Mouse (Mus musculus) kidney, embryonic 16.5 days (tissue): Measurements from ENCODE around the gene Notch3. TPM values are rescaled to one million over a fixed set of nuclear protein-coding genes. Genes with fewer than 3 reads are reported as not detected.
"Not testable (repeated sequence)": the region's sequence is repeated elsewhere in the genome, so short reads cannot be mapped to it uniquely, and the experiment has no call there.

Experiments
- ATAC-seq: fragments of 200-750 bp; cut with Nextera tagmentation; 2 replicates; pipeline ENCODE4 v1.8.0; 2017; ENCODE audit warnings: moderate TSS enrichment; ENCODE audit not compliant: low FRiP score, low TSS enrichment
- H3K27ac ChIP-seq: fragments of 300-500 bp; sonication (generic); 2 replicates; pipeline ENCODE4 v1.5.1; 2014; ENCODE audit warnings: low read length
- H3K27me3 ChIP-seq: fragments of 300-500 bp; sonication (generic); 2 replicates; pipeline ENCODE4 v1.6.1; 2014; ENCODE audit warnings: low read length, control low read depth, mixed read lengths; ENCODE audit not compliant: insufficient read depth
- H3K36me3 ChIP-seq: fragments of 300-500 bp; sonication (generic); 2 replicates; pipeline ENCODE4 v1.6.1; 2014; ENCODE audit warnings: low read length, control low read depth, mixed read lengths; ENCODE audit not compliant: insufficient read depth
- H3K4me1 ChIP-seq: fragments of 300-500 bp; sonication (generic); 2 replicates; pipeline ENCODE4 v1.6.1; 2014; ENCODE audit warnings: low read length, control low read depth, mixed read lengths; ENCODE audit not compliant: insufficient read depth
- H3K4me2 ChIP-seq: fragments of 300-500 bp; sonication (generic); replicated peaks from 2 replicates; pipeline ENCODE4 v1.6.1; 2014; ENCODE audit warnings: low read depth, low read length
- H3K4me3 ChIP-seq: fragments of 300-500 bp; sonication (generic); 2 replicates; pipeline ENCODE4 v1.5.1; 2014; ENCODE audit warnings: mild to moderate bottlenecking, low read length
- H3K9ac ChIP-seq: fragments of 300-500 bp; sonication (generic); replicated peaks from 2 replicates; pipeline ENCODE4 v1.6.1; 2014; ENCODE audit warnings: low read length
- H3K9me3 ChIP-seq: fragments of 300-500 bp; sonication (generic); 2 replicates; pipeline ENCODE4 v1.6.1; 2016; ENCODE audit warnings: low read length, control low read depth
- WGBS: fragments of 180-500 bp; shearing (Covaris S2); extraction: QIAGEN DNeasy Blood & Tissue Kit; methylation state at CpG from one replicate; pipeline ENCODE4 v1.1.7; 2014; 5-methylcytosine and 5-hydroxymethylcytosine counted together
- polyA plus RNA-seq: library from polyadenylated mRNA; unstranded; fragments of >200 nt; fragmentation: Nextera tagmentation; extraction: Ambion mirVana; gene quantifications from 2 replicates; pipeline ENCODE4 v1.2.1, GENCODE M21; 2015

Gene Notch3
- polyA plus RNA-seq, 1 experiment from 2014 or later: 13.6 TPM

DNA sequence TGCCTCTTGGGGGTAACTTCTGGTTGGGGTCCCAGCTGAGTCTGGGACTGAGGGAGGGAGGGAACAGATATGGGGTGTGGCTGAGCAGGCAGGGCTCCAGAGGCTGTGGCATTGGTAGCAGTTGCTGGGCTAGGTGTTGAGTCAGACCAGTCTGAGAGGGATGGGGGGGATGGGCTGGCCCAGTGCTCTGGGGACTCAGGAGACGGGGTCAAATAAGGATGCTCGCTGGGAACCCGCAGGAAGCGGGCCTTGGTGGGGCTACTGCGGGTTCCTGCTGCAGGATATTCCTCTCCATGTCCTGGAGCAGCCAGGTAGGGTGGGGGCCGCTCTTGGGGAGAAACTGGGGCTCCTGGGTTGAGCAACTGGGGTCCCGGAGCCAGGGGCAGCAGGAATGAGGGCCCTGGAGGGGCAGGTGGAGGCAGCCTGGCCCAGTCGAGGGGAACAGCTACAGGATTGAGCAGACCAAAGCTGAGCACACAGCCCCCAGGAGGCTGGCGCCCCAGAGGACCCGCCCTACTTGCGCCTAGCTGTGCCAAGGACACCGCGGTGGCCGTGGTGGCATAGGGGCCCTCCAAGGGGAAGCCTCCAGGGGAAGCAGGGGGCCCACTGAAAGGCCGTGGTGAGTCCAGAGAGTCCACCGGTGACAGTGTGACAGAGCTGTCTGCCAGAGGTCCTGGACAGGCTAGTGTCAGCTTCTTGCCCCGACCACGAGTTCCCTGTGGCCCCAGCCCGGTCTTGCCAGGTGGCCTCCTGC lies 44.6 kb downstream of the Notch3 start:
- Histone ChIP-seq H3K27ac (no peak overlapping the region), H3K4me1 (peaks cover 17% of the 10 kb centered on the region), H3K9ac (no peak overlapping the region), H3K9me3 (no peaks in the 10 kb centered on the region), H3K36me3 (peaks cover 13% of the 10 kb centered on the region), H3K4me3 (no peak overlapping the region), H3K4me2 (no peak overlapping the region), H3K27me3 (no peaks in the 10 kb centered on the region)
- no peak for ATAC-seq
- 85% methylated on average over 19 of the region's 19 CpGs for WGBS

DNA sequence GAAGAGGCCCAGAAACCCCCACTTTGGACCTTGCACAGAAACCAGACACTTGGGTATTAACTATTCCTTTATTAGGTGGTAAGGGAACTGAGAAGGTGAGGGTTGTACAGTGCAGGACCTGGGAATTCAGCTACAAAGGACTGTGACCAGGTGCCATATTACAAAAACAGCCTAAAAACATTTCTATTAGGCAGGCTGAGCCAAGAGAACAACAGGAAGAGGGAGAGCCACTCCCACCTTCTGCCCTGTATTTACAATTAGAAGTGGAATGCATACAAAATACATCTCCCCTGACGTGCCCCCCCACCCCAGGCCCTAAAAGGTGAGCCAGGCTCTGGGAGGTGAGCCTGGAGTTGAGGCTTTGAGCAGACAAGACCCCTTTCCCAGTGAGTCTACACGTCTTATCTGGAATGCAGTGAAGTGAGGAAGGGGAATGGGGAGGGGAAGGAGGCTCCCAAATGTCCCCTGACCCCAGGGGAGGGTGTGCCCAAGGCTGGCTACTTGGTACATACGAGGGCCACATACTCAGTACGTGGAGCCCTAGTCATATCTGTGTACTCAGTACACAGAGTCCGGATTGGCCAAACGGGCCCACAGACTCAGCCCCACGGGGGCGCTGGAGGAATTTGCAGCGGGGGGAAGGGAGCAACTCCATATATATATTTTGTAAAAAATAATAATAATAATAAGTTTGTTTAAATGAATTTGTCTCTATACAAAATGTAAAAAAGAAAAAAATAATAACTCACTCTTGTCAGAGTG lies 45.7 kb downstream of the Notch3 start:
- 77% methylated on average over 9 of the region's 9 CpGs for WGBS
- no peak overlapping the region for H3K27ac ChIP-seq

DNA sequence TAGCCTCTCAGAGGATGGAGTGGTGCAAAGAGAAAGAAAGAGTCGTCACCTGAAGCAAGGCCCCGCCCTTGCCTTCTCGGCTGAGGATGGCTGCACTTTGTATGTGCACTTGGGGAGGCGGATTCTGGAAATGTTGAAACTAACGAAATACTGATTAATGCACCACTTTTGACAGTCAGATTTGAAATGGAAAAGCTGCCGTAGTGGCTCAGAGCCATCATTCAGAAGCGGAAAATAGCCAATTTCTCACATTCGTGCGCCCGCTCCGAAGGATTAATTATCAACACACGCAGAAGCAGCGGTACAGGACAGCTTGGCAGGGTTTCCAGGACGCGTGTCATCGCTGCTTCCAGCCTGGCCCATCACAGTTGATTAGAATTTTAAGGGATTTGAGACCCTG lies 47.5 kb downstream of the Notch3 start:
- Histone ChIP-seq H3K36me3 (peaks cover 8% of the 10 kb centered on the region), H3K9me3 (no peaks in the 10 kb centered on the region), H3K4me1 (peaks cover 27% of the 10 kb centered on the region), H3K4me2 (no peak overlapping the region), H3K4me3 (no peak overlapping the region), H3K9ac (no peak overlapping the region), H3K27ac (no peak overlapping the region), H3K27me3 (no peaks in the 10 kb centered on the region)
- WGBS: 68% methylated on average over 16 of the region's 16 CpGs
- no peak for ATAC-seq

More for the DNA sequence above, 45.7 kb downstream of the Notch3 start:
- Histone ChIP-seq H3K4me1 (peaks cover 19% of the 10 kb centered on the region), H3K27me3 (no peaks in the 10 kb centered on the region), H3K9ac (no peak overlapping the region), H3K4me2 (no peak overlapping the region), H3K9me3 (no peaks in the 10 kb centered on the region), H3K36me3 (peaks cover 8% of the 10 kb centered on the region), H3K4me3 (no peak overlapping the region)
- no peak for ATAC-seq

DNA sequence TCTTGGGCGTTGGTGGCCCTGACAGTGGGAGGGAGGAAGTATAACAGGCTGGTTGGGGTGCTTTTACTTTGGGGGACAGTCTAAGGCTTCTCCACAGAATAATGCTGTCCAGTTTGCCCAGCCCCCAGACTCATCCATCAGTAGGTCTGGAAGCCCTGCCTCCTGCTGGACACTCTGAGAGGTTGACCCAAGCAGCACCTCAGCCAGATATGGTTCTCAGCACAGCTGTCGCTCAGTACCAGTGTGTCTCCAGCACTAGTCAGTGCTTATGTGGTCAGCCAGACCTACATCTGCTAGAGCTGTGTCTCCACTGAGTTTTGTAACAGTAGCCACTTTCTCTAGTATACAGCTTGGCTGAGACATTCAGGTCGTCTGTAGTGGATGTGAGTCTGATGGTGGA lies 48.2 kb downstream of the Notch3 start:
- Histone ChIP-seq H3K27me3 (no peaks in the 10 kb centered on the region), H3K36me3 (peaks cover 8% of the 10 kb centered on the region), H3K4me3 (peak overlapping the region; percentile 23), H3K4me2 (peak overlapping the region; percentile 49), H3K9me3 (no peaks in the 10 kb centered on the region), H3K27ac (0 out of 2 replicates have a peak overlapping the region, but pooled peaks have one; percentile 10), H3K4me1 (peaks cover 34% of the 10 kb centered on the region), H3K9ac (no peak overlapping the region)
- WGBS: 13% methylated on average over 3 of the region's 3 CpGs
- peak; percentile 14; the same call in 1 of the 2 replicates for ATAC-seq

DNA sequence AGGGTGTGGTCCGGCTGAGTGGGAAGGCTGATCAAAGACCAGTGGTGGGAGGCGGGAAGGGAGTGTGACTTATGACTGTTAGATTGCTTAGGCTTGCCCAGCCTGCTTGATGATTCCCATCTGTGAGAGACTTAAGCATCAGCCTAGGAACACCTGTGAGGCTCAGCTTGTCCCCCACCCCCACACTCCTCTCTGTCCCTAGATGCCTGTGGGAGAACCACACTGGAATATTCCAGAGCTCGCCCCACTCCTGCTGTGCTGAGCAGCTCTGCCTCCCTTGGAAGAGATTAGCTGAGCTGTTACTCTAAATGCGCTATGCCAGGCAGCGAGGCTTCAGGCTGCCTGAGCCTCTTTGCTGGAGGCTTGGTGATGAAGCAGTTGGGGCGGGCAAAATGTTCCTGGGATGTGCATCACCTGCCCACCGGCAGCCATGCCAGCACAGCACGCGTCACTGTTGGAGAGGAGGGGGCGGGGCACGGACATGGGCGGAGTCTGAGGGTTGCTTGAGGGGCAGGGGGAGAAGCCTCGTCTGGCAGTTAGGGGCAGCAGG lies 48.7 kb downstream of the Notch3 start:
- Histone ChIP-seq H3K4me3 (peak overlapping the region; percentile 23), H3K4me2 (peak overlapping the region; percentile 49), H3K4me1 (peaks cover 37% of the 10 kb centered on the region)
- H3K27me3 ChIP-seq, H3K27ac ChIP-seq, H3K9me3 ChIP-seq, H3K9ac ChIP-seq, H3K36me3 ChIP-seq: not testable (repeated sequence)
- 2% methylated on average over 11 of the region's 13 CpGs for WGBS
- ATAC-seq: peak; percentile 57

DNA sequence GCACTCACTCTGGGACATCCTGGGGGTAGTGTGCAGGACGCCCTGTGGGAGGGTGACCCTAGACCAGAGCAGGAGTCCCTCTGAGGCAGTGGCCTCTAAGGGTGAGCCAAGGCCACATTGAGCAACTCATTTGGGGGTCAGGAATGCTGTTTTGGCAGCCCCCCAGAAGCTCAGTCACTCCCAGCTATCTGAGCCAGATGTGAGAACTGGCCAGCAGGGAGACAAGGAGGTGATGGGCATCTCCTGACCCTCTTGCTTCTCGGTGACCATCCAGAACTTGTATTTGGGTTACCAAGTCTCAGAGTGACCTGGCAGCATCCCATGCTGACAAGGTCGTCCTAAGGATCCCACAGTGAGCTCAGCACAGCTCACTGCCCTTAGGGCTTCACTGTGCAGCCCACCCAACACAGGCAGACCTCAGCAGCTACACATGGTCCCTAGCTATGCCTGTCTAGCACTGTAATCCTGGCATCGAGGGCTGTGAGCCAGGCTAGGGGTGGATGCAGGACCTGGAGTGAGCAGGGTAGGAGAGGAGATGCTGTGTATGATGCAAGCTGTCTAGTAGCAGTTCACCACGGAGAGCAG lies 49.3 kb downstream of the Notch3 start:
- ATAC-seq: no peak; the same call in none of the 2 replicates
- Histone ChIP-seq H3K9me3 (no peaks in the 10 kb centered on the region), H3K27ac (no peak overlapping the region), H3K36me3 (peaks cover 6% of the 10 kb centered on the region), H3K4me2 (no peak overlapping the region), H3K4me3 (no peak overlapping the region), H3K4me1 (peaks cover 37% of the 10 kb centered on the region), H3K27me3 (0 out of 2 replicates have a peak, but pooled peaks cover 2% of the 10 kb centered on the region), H3K9ac (no peak overlapping the region)
- WGBS: 32% methylated on average over 4 of the region's 5 CpGs

DNA sequence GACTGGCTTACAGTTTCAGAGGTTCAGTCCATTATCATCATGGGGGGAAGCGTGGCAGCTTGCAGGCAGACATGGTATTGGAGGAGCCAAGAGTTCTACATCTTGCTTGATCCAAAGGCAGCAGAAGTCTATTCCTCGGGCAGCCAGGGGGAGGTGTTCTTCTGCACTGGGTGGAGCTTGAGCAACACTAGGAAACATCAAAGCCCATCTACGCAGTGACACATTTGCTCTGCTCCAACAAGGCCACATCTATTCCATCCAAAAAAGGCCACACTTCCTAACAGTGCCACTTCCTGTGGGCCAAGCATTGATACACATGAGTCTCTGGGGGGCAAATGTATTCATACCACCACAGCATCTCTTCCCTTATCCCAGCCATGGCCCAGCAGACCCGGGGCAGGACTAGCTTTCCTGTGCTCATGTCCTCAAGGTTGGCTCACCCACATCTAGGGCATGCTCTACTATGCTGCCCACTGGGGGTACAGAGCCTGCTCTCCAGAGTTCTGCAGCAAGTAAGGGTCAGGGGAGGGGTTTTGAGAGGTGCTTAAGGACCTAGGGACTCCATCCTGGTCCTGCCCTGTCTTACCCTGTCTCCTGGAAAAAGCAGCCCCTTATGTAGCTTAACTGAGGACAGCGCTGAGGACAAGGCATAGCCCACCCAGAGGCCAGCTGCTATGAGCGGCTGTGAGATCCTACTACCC lies 49.9 kb downstream of the Notch3 start:
- H3K4me1 ChIP-seq: peaks cover 37% of the 10 kb centered on the region

DNA sequence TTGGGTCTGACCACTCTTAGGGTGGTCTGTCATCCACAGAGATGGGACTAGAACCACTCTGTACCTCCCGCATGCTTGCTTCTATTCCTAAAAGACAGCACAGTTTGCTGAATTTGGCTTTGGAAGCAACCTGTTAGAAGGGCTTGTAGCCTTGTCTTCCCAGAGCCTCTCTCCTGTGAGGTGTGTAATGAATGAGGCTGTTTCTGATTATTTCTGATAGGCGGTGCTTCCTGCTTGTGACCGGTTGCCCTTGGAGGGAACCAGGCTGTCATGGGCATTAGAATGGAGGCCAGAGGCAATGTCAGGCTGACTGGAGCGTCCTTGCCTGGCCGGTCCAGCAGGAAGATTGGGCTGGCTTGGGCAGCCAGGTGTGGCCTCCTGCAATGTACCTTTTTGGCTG lies 52.2 kb downstream of the Notch3 start:
- not testable (repeated sequence) for H3K9me3 ChIP-seq, H3K27ac ChIP-seq, ATAC-seq, H3K36me3 ChIP-seq, H3K27me3 ChIP-seq
- WGBS: 53% methylated on average over 4 of the region's 5 CpGs
- H3K4me3 ChIP-seq: peak overlapping the region; percentile 55
- H3K4me1 ChIP-seq: peaks cover 37% of the 10 kb centered on the region
- H3K4me2 ChIP-seq: peak overlapping the region; percentile 96
- H3K9ac ChIP-seq: peak overlapping the region; percentile 64

More for the DNA sequence above, 49.9 kb downstream of the Notch3 start:
- no peak overlapping the region for H3K4me2 ChIP-seq
- no peak overlapping the region for H3K27ac ChIP-seq
- no peak overlapping the region for H3K4me3 ChIP-seq
- 74% methylated on average over 6 of the region's 6 CpGs for WGBS
- H3K27me3 ChIP-seq: 0 out of 2 replicates have a peak, but pooled peaks cover 2% of the 10 kb centered on the region
- H3K9me3 ChIP-seq: no peaks in the 10 kb centered on the region
- no peak overlapping the region for H3K9ac ChIP-seq
- ATAC-seq: no peak
- no peaks in the 10 kb centered on the region for H3K36me3 ChIP-seq
